Comparison of ENCODE assay signal across 9 mouse cellular contexts in genomic region chr5:106560631-106561498, GRCm38 (mm10). TPM values are rescaled to one million over a fixed set of nuclear protein-coding genes. Genes with fewer than 3 reads are reported as not detected.
DNase-seq lines count a peak whose midpoint lies in the region; ATAC-seq and TF ChIP-seq lines count a peak whose summit lies in the region.
"Had no signal": no experiment of that assay in that cellular context is flagged by ENCODE, and none has a peak within 500 bp of the region (broad histone marks: within the 10 kb centered on the region; RNA-seq: fewer than 3 reads in every experiment).

No protein-coding gene starts in this region.

- no peak for TF ChIP-seq CTCF in intestine, postnatal 0 days (IDR thresholded peaks at IDR 0.05; ENCODE audit: low read depth)

- DNase-seq in heart, adult 9 months (ENCODE audit: low spot score in 2 of 2), result no peak
- peak; percentile 23 for DNase-seq in R1 (ENCODE audit: low read depth, low spot score)
- DNase-seq in neural tube, embryonic 10.5 days (ENCODE audit: extremely low spot score, low spot score), result peak; percentile 54
- no peak for DNase-seq in frontal cortex, adult 2 months (ENCODE audit: extremely low spot score in 1 of 2, low spot score in 1 of 2)
- DNase-seq in left cerebral cortex, adult 8-10 months (ENCODE audit: low spot score in 2 of 2), result no peak

- H3K9ac ChIP-seq in heart, embryonic 12.5 days, result peak overlapping the region; percentile 51
- peak overlapping the region; percentile 44; the same call in 1 of the 2 replicates for H3K9ac ChIP-seq in embryonic facial prominence, embryonic 13.5 days
- H3K9ac ChIP-seq in intestine, postnatal 0 days (ENCODE audit: low read depth, low read length), result no peak overlapping the region

- peaks cover 81% of the 10 kb centered on the region for H3K27me3 ChIP-seq in heart, embryonic 12.5 days (replicated peaks)
- H3K27me3 ChIP-seq in embryonic facial prominence, embryonic 13.5 days, result peaks cover 94% of the 10 kb centered on the region
- H3K27me3 ChIP-seq in intestine, postnatal 0 days (replicated peaks; ENCODE audit: control insufficient read depth, insufficient read depth, low read length), result peaks cover 79% of the 10 kb centered on the region

- H3K36me3 ChIP-seq in heart, embryonic 12.5 days, result no peaks in the 10 kb centered on the region
- no peaks in the 10 kb centered on the region for H3K36me3 ChIP-seq in embryonic facial prominence, embryonic 13.5 days
- H3K36me3 ChIP-seq in intestine, postnatal 0 days (ENCODE audit: control insufficient read depth, insufficient read depth), result no peaks in the 10 kb centered on the region

- no peaks in the 10 kb centered on the region for H3K9me3 ChIP-seq in heart, embryonic 12.5 days (replicated peaks)
- H3K9me3 ChIP-seq in embryonic facial prominence, embryonic 13.5 days, result no peaks in the 10 kb centered on the region
- H3K9me3 ChIP-seq in intestine, postnatal 0 days (ENCODE audit: control insufficient read depth), result no peaks in the 10 kb centered on the region

- peak overlapping the region; percentile 76 for H3K4me2 ChIP-seq in heart, embryonic 12.5 days
- peak overlapping the region; percentile 68 for H3K4me2 ChIP-seq in embryonic facial prominence, embryonic 13.5 days
- H3K4me2 ChIP-seq in intestine, postnatal 0 days (replicated peaks; ENCODE audit: low read depth), result peak overlapping the region; percentile 52

- WGBS in heart, embryonic 12.5 days, result 5% methylated on average over 40 of the region's 40 CpGs
- WGBS in embryonic facial prominence, embryonic 13.5 days, result 3% methylated on average over 40 of the region's 40 CpGs
- 4% methylated on average over 39 of the region's 40 CpGs for WGBS in intestine, postnatal 0 days

- peak; percentile 42 for ATAC-seq in heart, embryonic 12.5 days (ENCODE audit: insufficient number of reproducible peaks, low FRiP score)
- ATAC-seq in embryonic facial prominence, embryonic 13.5 days (ENCODE audit: insufficient number of reproducible peaks, insufficient read depth, low FRiP score, low TSS enrichment, low read depth), result no peak
- no peak for ATAC-seq in intestine, postnatal 0 days

- no peak overlapping the region for H3K27ac ChIP-seq in heart, embryonic 12.5 days (ENCODE audit: poor library complexity, severe bottlenecking)
- no peak overlapping the region for H3K27ac ChIP-seq in embryonic facial prominence, embryonic 13.5 days
- H3K27ac ChIP-seq in intestine, postnatal 0 days (ENCODE audit: low read depth, low read length), result no peak overlapping the region

- H3K4me3 ChIP-seq in heart, embryonic 12.5 days, result peak overlapping the region; percentile 45
- H3K4me3 ChIP-seq in embryonic facial prominence, embryonic 13.5 days, result peak overlapping the region; percentile 37
- H3K4me3 ChIP-seq in intestine, postnatal 0 days (ENCODE audit: low read depth, low read length), result peak overlapping the region; percentile 14

- H3K4me1 ChIP-seq in heart, embryonic 12.5 days (replicated peaks), result peaks cover 15% of the 10 kb centered on the region
- H3K4me1 ChIP-seq in embryonic facial prominence, embryonic 13.5 days, result peaks cover 12% of the 10 kb centered on the region
- H3K4me1 ChIP-seq in intestine, postnatal 0 days (replicated peaks; ENCODE audit: control insufficient read depth, insufficient read depth, low read length), result no peaks in the 10 kb centered on the region

RNA-seq across cellular contexts. Expression of gene Gm17304, which starts 48.0 kb away (rescaled TPM):
- polyA plus RNA-seq in heart, embryonic 12.5 days (2016; fragmentation: Nextera tagmentation; extraction: Ambion mirVana), result not detected in 2 replicates
- polyA plus RNA-seq in embryonic facial prominence, embryonic 13.5 days (2015; fragmentation: Nextera tagmentation; extraction: Ambion mirVana), result not detected in 2 replicates
- polyA plus RNA-seq in intestine, postnatal 0 days (2015; fragmentation: Nextera tagmentation; extraction: Ambion mirVana), result not detected in 2 replicates
- not detected in 2 replicates for polyA plus RNA-seq in frontal cortex, adult 2 months (2012; rRNA removed)
- total RNA-seq in left cerebral cortex, adult 8-10 months (2022), result not detected
- polyA plus RNA-seq: large intestine, adult 2 months had no signal

Comparison
In these comparisons a context has a peak if more than half of its experiments do, and no peak if none do; other contexts are left out.
1. DNase-seq: peak in R1 (single experiment) and neural tube, embryonic 10.5 days (single experiment); none in heart, adult 9 months (0 of 2), frontal cortex, adult 2 months (0 of 2) and left cerebral cortex, adult 8-10 months (0 of 2).
2. Peak in every context shown above with its lines, with median percentiles within 50 percentile points of each other: H3K4me2 ChIP-seq and H3K4me3 ChIP-seq.